Mouse (Mus musculus) cerebral cortex, adult 2 months (tissue): ENCODE measurements around the gene Gys1.

Experiments
- WGBS: fragments of 180-500 bp; shearing (Covaris S2); methylation state at CpG from one replicate; pipeline ENCODE4 v1.1.7; 2018; 5-methylcytosine and 5-hydroxymethylcytosine counted together

The Gys1 gene

DNA sequence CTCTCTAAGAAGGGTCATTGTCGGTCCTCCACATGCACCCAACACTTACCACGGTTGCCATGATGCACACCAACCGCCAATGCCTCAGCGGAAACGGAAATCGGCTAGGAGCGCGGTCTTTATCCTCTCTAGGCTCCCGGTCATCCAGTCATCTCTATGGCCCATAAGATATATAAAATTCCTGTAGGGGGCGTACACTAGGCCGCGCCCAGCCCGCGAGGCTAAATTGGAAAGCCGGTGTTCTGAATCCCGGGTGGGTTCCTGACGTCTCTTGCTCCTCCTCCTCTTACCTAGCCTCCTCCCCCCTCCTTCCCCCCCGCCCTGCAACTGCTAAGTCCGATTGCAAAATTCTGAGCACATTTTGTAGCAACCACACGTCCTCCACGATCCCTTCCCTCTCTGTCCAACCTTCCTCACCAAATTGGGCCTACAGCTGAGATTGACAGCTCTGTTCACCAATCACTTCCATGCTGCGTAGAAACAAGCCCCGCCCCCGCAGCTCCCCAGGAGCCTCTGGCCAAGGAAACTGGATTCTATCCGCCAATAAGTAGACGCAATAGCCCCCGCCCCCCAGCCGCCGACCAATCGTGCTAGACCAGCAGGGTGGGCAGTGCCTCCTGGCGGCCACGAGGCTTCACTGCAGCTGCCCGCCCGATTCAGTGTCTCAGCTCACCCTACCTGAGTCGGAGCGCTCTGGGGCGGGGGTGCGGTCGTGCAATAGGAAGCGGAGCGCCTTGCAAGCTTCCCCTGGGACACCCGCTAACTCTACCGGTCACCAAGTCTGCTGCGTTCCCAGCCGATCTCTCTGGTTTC, at the start of gene Gys1:
Gene Gys1 (plus strand): TSS at position 642 of the 813 bp plus-strand sequence.
- under 1% methylated on average over 45 of the region's 45 CpGs for WGBS

DNA sequence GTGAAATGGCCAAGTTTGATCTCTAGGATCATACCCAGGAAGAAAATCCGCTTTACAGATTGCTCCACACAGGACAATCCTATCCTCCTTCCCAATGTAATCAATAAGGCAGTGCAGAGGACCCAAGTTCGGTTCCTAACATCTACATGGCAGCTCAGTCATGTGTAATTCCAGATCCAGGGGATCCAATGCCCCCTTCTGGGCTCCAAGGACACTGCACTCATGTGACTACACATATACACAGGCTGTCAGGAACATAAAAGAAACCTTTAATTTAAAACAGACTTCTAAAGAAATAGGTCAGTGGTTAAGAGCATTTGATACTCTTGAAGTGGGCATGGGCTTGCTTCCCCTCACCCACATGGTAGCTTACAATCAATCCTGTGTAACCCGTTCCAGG, 48.6 kb upstream of the Gys1 start:
- WGBS: 92% methylated on average over 3 of the region's 3 CpGs

DNA sequence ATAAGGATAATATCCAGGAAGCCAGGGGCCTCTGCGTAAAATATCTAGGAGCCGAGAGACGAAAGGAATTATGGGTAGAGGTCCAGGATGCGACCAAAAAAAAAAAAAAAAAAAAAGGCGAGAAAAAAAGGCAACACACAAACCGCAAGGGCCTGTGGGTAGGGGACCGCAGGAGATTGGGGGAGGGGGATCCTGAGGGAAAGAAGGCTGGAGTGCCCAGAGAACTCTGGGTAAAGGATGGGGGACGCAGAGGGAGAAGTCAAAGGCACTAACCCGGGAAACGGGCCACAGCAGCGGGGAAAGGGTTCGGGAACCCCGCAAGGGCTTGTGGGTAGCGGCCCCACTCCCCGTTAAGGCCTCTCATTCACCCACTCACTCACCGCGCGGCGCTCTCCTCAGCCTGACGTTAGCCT, 39.5 kb upstream of the Gys1 start:
- WGBS: under 1% methylated on average over 19 of the region's 20 CpGs

DNA sequence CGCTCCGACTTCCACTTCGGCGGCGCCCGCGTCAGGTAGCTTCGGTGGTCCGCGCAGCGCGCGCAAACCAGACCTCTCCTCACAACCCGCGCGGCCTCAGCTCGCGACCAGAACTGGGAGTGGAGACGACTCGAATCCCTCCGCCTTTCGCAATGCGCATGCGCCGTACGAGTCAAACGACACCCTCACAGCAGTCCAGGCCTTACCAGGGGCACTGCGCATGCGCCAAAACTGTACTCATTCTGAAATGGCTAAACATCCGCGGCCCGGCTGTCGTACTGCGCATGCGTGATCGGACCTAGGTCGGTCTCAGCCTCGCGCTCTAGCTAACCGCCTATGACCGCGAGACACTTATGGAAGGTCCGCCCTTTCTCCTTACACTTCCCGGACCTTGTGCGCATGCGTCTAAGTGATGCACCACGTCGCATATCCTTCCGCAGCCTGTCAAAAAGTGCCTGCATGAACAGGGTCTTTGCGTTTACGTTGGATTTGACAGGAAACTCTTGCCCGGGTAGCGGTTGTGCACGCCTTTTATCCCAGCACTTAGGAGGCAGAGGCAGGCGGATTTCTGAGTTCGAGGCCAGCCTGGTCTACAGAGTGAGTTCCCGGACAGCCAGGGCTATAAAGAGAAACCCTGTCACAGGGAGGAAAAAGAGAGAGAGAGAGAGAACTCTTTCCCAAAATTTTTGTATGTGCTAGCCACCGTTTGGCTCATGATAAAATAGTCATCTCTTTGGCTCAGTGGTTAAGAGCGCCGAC, 38.9 kb upstream of the Gys1 start, which contains the start of gene Snrnp70:
Gene Snrnp70 (minus strand): TSS at position 165 of the 759 bp plus-strand sequence.
- under 1% methylated on average over 60 of the region's 60 CpGs for WGBS

DNA sequence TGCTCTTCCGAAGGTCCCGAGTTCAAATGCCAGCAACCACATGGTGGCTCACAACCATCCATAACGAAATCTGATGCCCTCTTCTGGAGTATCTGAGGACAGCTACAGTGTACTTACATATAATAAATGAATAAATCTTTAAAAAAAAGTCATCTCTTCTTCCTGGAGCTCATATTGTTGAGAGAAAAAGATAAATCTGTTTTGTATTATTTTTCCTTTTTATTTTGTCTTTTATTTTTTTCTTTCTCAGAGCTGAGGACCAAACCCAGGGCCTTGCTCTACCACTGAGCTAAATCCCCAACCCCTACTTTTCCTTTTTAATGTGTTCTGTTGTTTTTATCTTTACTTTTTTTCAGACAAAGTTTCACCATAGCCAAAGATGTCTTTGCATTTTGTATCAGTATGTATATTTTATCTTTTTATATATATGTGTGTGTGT, 38.3 kb upstream of the Gys1 start:
- WGBS: 4% methylated on average over 3 of the region's 3 CpGs

- WGBS: 71% methylated on average over 2 of the region's 2 CpGs
Measured at GRCm38 (mm10) chr7:45396787-45397186, 37.9 kb upstream of the Gys1 start.

DNA sequence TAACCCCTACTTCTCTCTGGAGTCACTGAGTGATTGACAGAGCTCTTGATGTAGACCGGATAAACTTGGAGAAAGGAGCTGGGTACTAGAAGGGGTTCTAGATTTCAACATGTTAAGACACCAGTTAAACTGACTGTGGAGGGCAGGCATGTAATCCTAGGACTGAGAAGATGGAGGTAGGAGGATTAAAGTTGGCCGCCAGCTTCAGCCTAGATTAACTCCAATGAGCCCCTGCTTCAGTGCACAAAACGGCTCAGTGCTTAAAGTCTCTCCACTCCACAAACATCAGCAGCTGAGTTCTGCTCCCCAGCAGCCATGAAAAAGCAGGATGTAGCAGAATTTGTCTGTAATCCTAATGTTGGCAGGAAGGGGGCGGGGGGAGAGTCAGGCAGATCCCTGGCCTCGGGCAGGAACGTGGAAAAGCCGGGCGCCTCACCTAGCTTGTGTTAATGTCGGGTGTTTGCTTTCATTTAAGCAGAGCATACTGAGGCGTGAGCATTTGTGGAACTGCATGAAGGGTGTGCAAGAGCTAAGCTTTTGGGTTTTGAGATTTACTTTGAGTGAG, 33.0 kb upstream of the Gys1 start:
- WGBS: 67% methylated on average over 10 of the region's 10 CpGs

DNA sequence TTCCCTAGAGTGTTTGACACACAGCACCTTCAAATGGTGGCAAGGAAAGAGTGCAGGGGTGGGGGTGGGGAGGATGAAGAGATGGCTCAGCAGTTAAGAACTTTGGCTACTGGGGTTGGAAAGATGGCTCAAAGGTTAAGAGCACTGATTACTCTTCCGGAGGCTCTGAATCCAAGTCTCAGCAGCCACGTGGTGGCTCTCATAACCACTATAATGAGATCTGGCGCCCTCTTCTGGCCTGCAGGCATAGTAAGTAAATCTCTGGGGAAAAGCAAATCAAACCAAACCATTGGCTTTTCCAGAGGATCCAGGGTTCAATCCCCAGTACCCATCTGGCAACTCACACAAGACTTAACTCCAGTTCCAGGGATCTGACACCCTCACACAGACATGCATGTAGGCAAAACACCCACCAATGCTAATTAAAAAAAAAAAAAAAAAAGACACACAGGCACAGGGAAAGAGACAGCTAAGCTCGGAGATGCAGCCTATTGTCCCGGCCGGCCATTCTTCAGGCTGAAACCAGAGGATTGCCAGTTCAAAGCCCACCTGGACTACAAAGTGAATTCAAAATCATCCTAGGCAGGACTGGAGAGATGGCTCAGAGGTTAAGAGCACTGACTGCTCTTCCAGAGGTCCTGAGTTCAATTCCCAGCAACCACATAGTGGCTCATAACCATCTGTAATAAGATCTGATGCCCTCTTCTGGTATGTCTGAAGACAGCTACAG, 30.9 kb upstream of the Gys1 start:
- 43% methylated on average over 6 of the region's 6 CpGs for WGBS

DNA sequence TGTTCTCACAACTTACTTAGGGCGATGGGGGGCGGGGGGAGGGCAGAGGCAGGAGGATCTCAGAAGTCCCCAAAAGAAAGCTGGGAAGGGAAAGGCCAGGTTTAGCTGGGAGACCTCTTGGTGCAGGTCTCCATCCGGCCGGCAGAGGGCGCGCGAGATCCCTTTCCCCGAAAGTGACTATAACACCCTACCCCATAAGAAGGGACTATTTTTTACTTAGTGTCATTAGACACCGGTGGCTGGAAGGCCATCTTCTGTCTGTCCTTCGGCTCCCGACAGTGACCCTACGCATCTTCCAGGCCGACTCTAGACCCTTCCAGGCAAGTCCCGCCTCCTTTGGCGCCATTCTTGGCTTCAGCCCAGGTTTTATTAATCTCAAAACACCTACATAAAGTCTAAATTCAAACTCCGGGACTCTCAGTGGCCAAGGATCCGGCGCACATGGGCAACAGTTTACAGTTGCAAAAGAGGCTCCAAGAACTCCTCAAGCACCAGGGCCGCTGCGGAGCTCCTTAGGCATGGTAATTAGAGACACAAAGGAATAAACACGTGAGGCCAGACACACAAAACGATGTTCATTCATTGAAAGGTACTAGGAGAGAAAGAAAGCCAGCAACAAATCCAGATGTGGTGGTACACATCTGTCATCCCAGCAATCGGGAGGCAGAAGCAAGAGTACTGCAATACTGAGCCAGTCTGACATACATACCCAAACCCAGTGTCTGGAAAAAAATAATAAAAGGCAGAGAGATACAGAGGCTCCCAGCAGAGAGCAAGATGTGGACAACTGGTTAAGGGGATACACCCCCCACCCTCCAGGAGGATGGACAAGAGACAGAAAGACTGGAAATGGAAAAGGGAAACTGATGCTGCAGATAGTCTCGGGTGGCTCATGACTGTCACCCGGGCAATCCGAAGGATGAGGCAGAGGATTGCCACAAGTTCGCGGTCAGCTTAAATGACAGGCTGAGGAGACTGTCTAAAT, 29.3 kb upstream of the Gys1 start, which contains the start of gene Kcna7:
Gene Kcna7 (plus strand): TSS at position 563 of the 985 bp plus-strand sequence.
- WGBS: 10% methylated on average over 28 of the region's 28 CpGs

GRCm38 (mm10) chr7:45406157-45407156, 28.2 kb upstream of the Gys1 start:
- WGBS: 1% methylated on average over 113 of the region's 114 CpGs

DNA sequence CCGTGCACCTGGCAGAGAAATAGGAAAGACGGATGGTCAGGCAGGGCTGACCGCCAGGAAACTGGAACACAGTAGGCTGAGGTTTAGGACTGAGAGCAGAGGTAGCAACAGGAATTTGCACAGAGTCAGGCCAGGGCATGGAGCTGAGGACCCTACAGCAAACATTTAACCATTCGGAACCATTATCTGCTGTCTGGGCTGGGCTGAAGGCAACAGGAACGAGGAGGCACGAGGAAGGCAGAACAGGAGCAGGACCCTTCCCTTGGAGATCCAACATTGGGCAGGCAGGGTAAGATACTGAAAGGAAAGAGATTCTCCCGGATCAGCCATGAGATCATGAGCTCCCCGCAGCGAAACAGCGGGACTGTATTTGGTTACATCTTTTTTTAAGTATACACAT, 26.8 kb upstream of the Gys1 start:
- 85% methylated on average over 10 of the region's 10 CpGs for WGBS

GRCm38 (mm10) chr7:45408351-45408750, 26.3 kb upstream of the Gys1 start:
- WGBS: 78% methylated on average over 7 of the region's 7 CpGs

DNA sequence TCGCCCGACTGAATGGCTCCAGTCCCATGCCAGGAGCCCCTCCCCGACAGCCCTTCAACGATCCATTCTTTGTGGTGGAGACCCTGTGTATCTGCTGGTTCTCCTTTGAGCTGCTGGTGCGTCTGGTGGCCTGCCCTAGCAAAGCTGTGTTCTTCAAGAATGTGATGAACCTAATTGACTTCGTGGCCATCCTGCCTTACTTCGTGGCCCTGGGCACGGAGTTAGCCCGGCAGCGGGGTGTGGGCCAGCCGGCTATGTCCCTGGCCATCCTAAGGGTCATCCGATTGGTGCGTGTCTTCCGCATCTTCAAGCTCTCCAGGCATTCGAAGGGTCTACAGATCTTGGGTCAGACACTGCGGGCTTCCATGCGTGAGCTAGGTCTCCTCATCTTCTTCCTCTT, 25.7 kb upstream of the Gys1 start:
- WGBS: 88% methylated on average over 17 of the region's 17 CpGs

GRCm38 (mm10) chr7:45409497-45410163, 25.0 kb upstream of the Gys1 start:
- WGBS: 88% methylated on average over 8 of the region's 8 CpGs

- 83% methylated on average over 2 of the region's 2 CpGs for WGBS
Measured at GRCm38 (mm10) chr7:45412421-45412820, 22.2 kb upstream of the Gys1 start.

GRCm38 (mm10) chr7:45413113-45413863, 21.4 kb upstream of the Gys1 start, which contains the start of gene Ntf5:
TSS of gene Ntf5 (plus strand) at chr7:45413695.
- 5% methylated on average over 45 of the region's 45 CpGs for WGBS

GRCm38 (mm10) chr7:45413864-45414739, 20.5 kb upstream of the Gys1 start:
- 4% methylated on average over 27 of the region's 27 CpGs for WGBS
